Mouse (Mus musculus) hindbrain, embryonic 11.5 days (tissue): ENCODE data around the gene Hist1h3e. TPM values are rescaled to one million over a fixed set of nuclear protein-coding genes. Genes with fewer than 3 reads are reported as not detected.

ENCODE experiments used
- ATAC-seq: fragments of 200-750 bp; cut with Nextera tagmentation; 2 replicates; pipeline ENCODE4 v1.8.0; 2017; ENCODE audit warnings: mild to moderate bottlenecking, moderate TSS enrichment, moderate library complexity; ENCODE audit not compliant: low FRiP score
- DNase-seq: peaks from one replicate; pipeline ENCODE4 v3.0.0-alpha.2; 2015; ENCODE audit warnings: low spot score
- H3K27ac ChIP-seq: fragments of 300-500 bp; sonication (generic); 2 replicates; pipeline ENCODE4 v1.5.1; 2014; ENCODE audit warnings: mild to moderate bottlenecking, low read depth, low read length
- H3K27me3 ChIP-seq: fragments of 300-500 bp; sonication (generic); 2 replicates; pipeline ENCODE4 v1.6.1; 2014; ENCODE audit warnings: mild to moderate bottlenecking, low read length, moderate library complexity, mixed read lengths; ENCODE audit not compliant: control insufficient read depth, insufficient read depth
- H3K36me3 ChIP-seq: fragments of 300-500 bp; sonication (generic); 2 replicates; pipeline ENCODE4 v1.6.1; 2014; ENCODE audit warnings: mild to moderate bottlenecking, low read length, moderate library complexity, mixed read lengths; ENCODE audit not compliant: control insufficient read depth, insufficient read depth
- H3K4me1 ChIP-seq: fragments of 300-500 bp; sonication (generic); replicated peaks from 2 replicates; pipeline ENCODE4 v1.6.1; 2014; ENCODE audit warnings: low read length, mixed read lengths; ENCODE audit not compliant: control insufficient read depth, insufficient read depth
- H3K4me2 ChIP-seq: fragments of 300-500 bp; sonication (generic); replicated peaks from 2 replicates; pipeline ENCODE4 v1.6.1; 2014; ENCODE audit warnings: mild to moderate bottlenecking, low read depth, low read length
- H3K4me3 ChIP-seq: fragments of 300-500 bp; sonication (generic); 2 replicates; pipeline ENCODE4 v1.5.1; 2014; ENCODE audit warnings: low read depth, low read length
- H3K9ac ChIP-seq: fragments of 300-500 bp; sonication (generic); 2 replicates; pipeline ENCODE4 v1.6.1; 2014; ENCODE audit warnings: low read depth, low read length
- H3K9me3 ChIP-seq: fragments of 300-500 bp; sonication (generic); 2 replicates; pipeline ENCODE4 v1.6.1; 2016; ENCODE audit warnings: low read length; ENCODE audit not compliant: control insufficient read depth
- WGBS: fragments of 180-500 bp; shearing (Covaris S2); extraction: QIAGEN DNeasy Blood & Tissue Kit; methylation state at CpG from one replicate; pipeline ENCODE4 v1.1.7; 2014; 5-methylcytosine and 5-hydroxymethylcytosine counted together
- polyA plus RNA-seq: library from polyadenylated mRNA; unstranded; fragments of >200 nt; fragmentation: Nextera tagmentation; extraction: Ambion mirVana; gene quantifications from 2 replicates; pipeline ENCODE4 v1.2.1, GENCODE M21; 2014

Gene Hist1h3e
- polyA plus RNA-seq, 1 experiment from 2014 or later = 6.9 TPM

- ATAC-seq = no peak
- no peak overlapping the region for H3K27ac ChIP-seq
- H3K4me3 ChIP-seq = no peak overlapping the region; the same call in 1 of the 2 replicates
- no peaks in the 10 kb centered on the region for H3K4me1 ChIP-seq
- under 1% methylated on average over 14 of the region's 14 CpGs for WGBS
- no peaks in the 10 kb centered on the region for H3K27me3 ChIP-seq
- H3K9ac ChIP-seq = no peak overlapping the region
- no peak overlapping the region for H3K4me2 ChIP-seq
- peak; percentile 79 for DNase-seq
- H3K9me3 ChIP-seq = no peaks in the 10 kb centered on the region
- no peaks in the 10 kb centered on the region for H3K36me3 ChIP-seq
These were observed 40.5 kb downstream of the Hist1h3e start for GRCm38 (mm10) chr13:23521703-23522102.

GRCm38 (mm10) chr13:23519416-23519815 lies 42.8 kb downstream of the Hist1h3e start:
- Histone ChIP-seq H3K4me2 (peak overlapping the region; percentile 38), H3K27me3 (no peaks in the 10 kb centered on the region), H3K9ac (no peak overlapping the region), H3K4me1 (no peaks in the 10 kb centered on the region), H3K9me3 (no peaks in the 10 kb centered on the region), H3K4me3 (peak overlapping the region; percentile 27), H3K36me3 (no peaks in the 10 kb centered on the region), H3K27ac (no peak overlapping the region)
- WGBS = under 1% methylated on average over 10 of the region's 10 CpGs
- peak; percentile 58 for ATAC-seq
- peak; percentile 90 for DNase-seq

- H3K4me3 ChIP-seq = peak overlapping the region; percentile 27
- H3K4me2 ChIP-seq = peak overlapping the region; percentile 38
- H3K27ac ChIP-seq = no peak overlapping the region
- peak; percentile 63; the same call in 1 of the 2 replicates for ATAC-seq
- H3K4me1 ChIP-seq = no peaks in the 10 kb centered on the region
- H3K36me3 ChIP-seq = no peaks in the 10 kb centered on the region
- no peaks in the 10 kb centered on the region for H3K27me3 ChIP-seq
- no peaks in the 10 kb centered on the region for H3K9me3 ChIP-seq
- no peak overlapping the region for H3K9ac ChIP-seq
- 0% methylated on average over 6 of the region's 6 CpGs for WGBS
- DNase-seq = peak; percentile 88
These were observed 43.3 kb downstream of the Hist1h3e start for GRCm38 (mm10) chr13:23518885-23519284.

- Histone ChIP-seq H3K4me3 (peak overlapping the region; percentile 40), H3K27me3 (no peaks in the 10 kb centered on the region), H3K36me3 (no peaks in the 10 kb centered on the region), H3K27ac (no peak overlapping the region), H3K4me2 (peak overlapping the region; percentile 44), H3K9me3 (no peaks in the 10 kb centered on the region), H3K9ac (no peak overlapping the region), H3K4me1 (no peaks in the 10 kb centered on the region)
- ATAC-seq (no peak), DNase-seq (no peak)
- under 1% methylated on average over 6 of the region's 6 CpGs for WGBS
These were observed 43.9 kb downstream of the Hist1h3e start for GRCm38 (mm10) chr13:23518295-23518603.

GRCm38 (mm10) chr13:23517603-23518294 lies 44.4 kb downstream of the Hist1h3e start:
- Histone ChIP-seq H3K36me3 (no peaks in the 10 kb centered on the region), H3K9ac (no peak overlapping the region), H3K4me2 (peak overlapping the region; percentile 44), H3K4me3 (peak overlapping the region; percentile 40), H3K27ac (no peak overlapping the region), H3K4me1 (no peaks in the 10 kb centered on the region), H3K27me3 (no peaks in the 10 kb centered on the region), H3K9me3 (no peaks in the 10 kb centered on the region)
- under 1% methylated on average over 27 of the region's 27 CpGs for WGBS
- peak; percentile 91 for ATAC-seq
- peak; percentile 89 for DNase-seq

GRCm38 (mm10) chr13:23516822-23517602 lies 45.2 kb downstream of the Hist1h3e start:
- Histone ChIP-seq H3K36me3 (no peaks in the 10 kb centered on the region), H3K9ac (no peak overlapping the region), H3K4me3 (peak overlapping the region; percentile 40), H3K9me3 (no peaks in the 10 kb centered on the region), H3K27me3 (no peaks in the 10 kb centered on the region), H3K27ac (no peak overlapping the region), H3K4me2 (peak overlapping the region; percentile 42), H3K4me1 (no peaks in the 10 kb centered on the region)
- ATAC-seq (peak; percentile 76; the same call in 1 of the 2 replicates), DNase-seq (peak; percentile 86)
- under 1% methylated on average over 19 of the region's 19 CpGs for WGBS

GRCm38 (mm10) chr13:23515826-23516620 lies 46.1 kb downstream of the Hist1h3e start:
- H3K4me3 ChIP-seq = peak overlapping the region; percentile 40; the same call in 1 of the 2 replicates
- H3K9me3 ChIP-seq = no peaks in the 10 kb centered on the region
- 53% methylated on average over 15 of the region's 15 CpGs for WGBS
- peak overlapping the region; percentile 32; the same call in 1 of the 2 replicates for H3K9ac ChIP-seq
- no peaks in the 10 kb centered on the region for H3K36me3 ChIP-seq
- H3K27ac ChIP-seq = no peak overlapping the region
- no peaks in the 10 kb centered on the region for H3K4me1 ChIP-seq
- DNase-seq = no peak
- H3K4me2 ChIP-seq = peak overlapping the region; percentile 49
- no peak for ATAC-seq
- no peaks in the 10 kb centered on the region for H3K27me3 ChIP-seq

GRCm38 (mm10) chr13:23515281-23515680 lies 46.9 kb downstream of the Hist1h3e start:
- 73% methylated on average over 5 of the region's 5 CpGs for WGBS
- no peak overlapping the region for H3K4me3 ChIP-seq
- ATAC-seq = no peak

More at GRCm38 (mm10) chr13:23515281-23515680, 46.9 kb downstream of the Hist1h3e start:
- no peak for DNase-seq
- Histone ChIP-seq H3K4me2 (no peak overlapping the region), H3K9me3 (no peaks in the 10 kb centered on the region), H3K4me1 (no peaks in the 10 kb centered on the region), H3K36me3 (no peaks in the 10 kb centered on the region), H3K27me3 (no peaks in the 10 kb centered on the region), H3K9ac (no peak overlapping the region), H3K27ac (no peak overlapping the region)
